Mouse (Mus musculus): Measurements from ENCODE around the gene Rpl10.
A peak's percentile ranks its signal among the peaks of the same experiment; 100 is the strongest.

- TF ChIP-seq CTCF (IDR thresholded peaks at IDR 0.05; ENCODE audit: low read depth) (peak; percentile 51), EP300 (IDR thresholded peaks at IDR 0.05; ENCODE audit: low read depth) (no peak; the same call in 1 of the 2 replicates)
These were observed 34.5 kb downstream of the Rpl10 start, which contains the start of gene Gdi1 for GRCm38 (mm10) chrX:74304867-74305700.

Measured in liver, postnatal 0 days (tissue).